Mouse (Mus musculus) thymus, adult 2 months (tissue): ENCODE measurements around the gene Tmed10.

Experiments used
- CTCF ChIP-seq: fragments of 200-500 bp; IDR thresholded peaks from 2 replicates; pipeline ENCODE4 v1.5.1; 2012; ENCODE audit warnings: mild to moderate bottlenecking, control low read depth, low read length, moderate library complexity, borderline replicate concordance; ENCODE audit not compliant: control insufficient read depth, poor library complexity, insufficient read depth; ENCODE audit errors: extremely low read depth
- POLR2A ChIP-seq: fragments of 200-500 bp; IDR thresholded peaks from 2 replicates; pipeline ENCODE4 v1.6.1; 2012; ENCODE audit warnings: mild to moderate bottlenecking, low read length, control low read depth, moderate library complexity; ENCODE audit not compliant: control insufficient read depth, poor library complexity, insufficient read depth; ENCODE audit errors: extremely low read depth

DNA sequence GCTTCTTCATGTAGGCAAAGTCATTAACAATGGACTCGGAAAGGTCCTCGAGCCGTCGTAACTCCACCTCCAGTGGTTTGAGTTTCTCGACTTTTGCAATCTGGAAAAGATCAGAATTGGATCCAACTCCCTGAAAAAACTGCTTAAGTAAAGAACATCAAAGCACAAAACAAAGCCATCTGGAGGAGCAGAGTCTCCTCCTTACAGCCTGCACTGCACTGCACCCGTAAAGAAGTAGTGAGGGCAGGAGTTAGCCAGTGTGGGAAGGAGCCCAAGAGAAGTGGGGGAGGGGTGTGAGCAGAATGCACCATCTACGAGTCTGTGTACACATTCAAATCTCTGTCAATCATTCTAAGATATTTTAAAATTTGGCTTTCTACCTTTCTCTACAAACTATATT, 30.4 kb downstream of the Tmed10 start:
- TF ChIP-seq POLR2A (no peak), CTCF (no peak)
